Mouse (Mus musculus) CH12.LX (cell line): ENCODE measurements at regions not wholly inside any gene's neighbourhood (a gene's known extent, or its start where the extent isn't known, plus 50 kb on each side); places are given as distances from the start of the nearest gene placed in this dataset.
"Not testable (repeated sequence)": the region's sequence is repeated elsewhere in the genome, so short reads cannot be mapped to it uniquely, and the experiment has no call there.

ENCODE experiments used
- DNase-seq: peaks from one replicate; pipeline ENCODE4 v3.0.0-alpha.2; 2013; ENCODE audit errors: extremely low read depth
- H3K27ac ChIP-seq: 2 replicates; pipeline ENCODE4 v1.5.1; 2012; ENCODE audit warnings: low read depth, mild to moderate bottlenecking, control low read depth, moderate library complexity; ENCODE audit not compliant: insufficient read depth
- H3K27me3 ChIP-seq: replicated peaks from 2 replicates; pipeline ENCODE3; 2012; ENCODE audit warnings: inconsistent platforms
- H3K36me3 ChIP-seq, 2 experiments: replicated peaks in 1 of 2; 2 replicates each; pipeline versions ENCODE3 to v1.6.1; 2012; ENCODE audit warnings: inconsistent platforms in 1 of 2, low read length in 1 of 2, mild to moderate bottlenecking in 1 of 2, mixed read lengths in 1 of 2, moderate library complexity in 1 of 2; ENCODE audit not compliant: control insufficient read depth in 1 of 2, insufficient read depth in 1 of 2
- H3K4me1 ChIP-seq, 2 experiments: 2 replicates each; pipeline ENCODE4 v1.6.1; 2012; ENCODE audit warnings: inconsistent platforms in 1 of 2, moderate library complexity in 1 of 2; ENCODE audit not compliant: insufficient read depth in 2 of 2, control insufficient read depth in 1 of 2
- H3K4me2 ChIP-seq: 2 replicates; pipeline ENCODE4 v1.6.1; 2012; ENCODE audit warnings: low read depth, mild to moderate bottlenecking, control low read depth; ENCODE audit not compliant: poor library complexity, insufficient read depth, severe bottlenecking
- H3K4me3 ChIP-seq, 3 experiments: fragments of 150-350 bp in 1 of 3; sonication (generic) in 1 of 3; replicated peaks in 1 of 3; 2 replicates each; pipeline versions ENCODE3 to v1.5.1; 2011 to 2012; ENCODE audit warnings: low read depth in 2 of 3, low read length in 2 of 3, mild to moderate bottlenecking in 2 of 3, moderate library complexity in 2 of 3, control low read depth in 1 of 3, improper control_type of control experiment in 1 of 3, inconsistent platforms in 1 of 3, mixed read lengths in 1 of 3; ENCODE audit not compliant: poor library complexity in 1 of 3
- H3K79me2 ChIP-seq: replicated peaks from 2 replicates; pipeline ENCODE4 v1.6.1; 2012; ENCODE audit warnings: mild to moderate bottlenecking, moderate library complexity; ENCODE audit not compliant: control insufficient read depth, poor library complexity, insufficient read depth, severe bottlenecking; ENCODE audit errors: extremely low read depth
- H3K9ac ChIP-seq: 2 replicates; pipeline ENCODE4 v1.6.1; 2012; ENCODE audit warnings: low read depth, mild to moderate bottlenecking, control low read depth, moderate library complexity; ENCODE audit not compliant: insufficient read depth
- H3K9me3 ChIP-seq: replicated peaks from 2 replicates; pipeline ENCODE3; 2012; ENCODE audit warnings: low read length, inconsistent platforms, mixed read lengths
- CHD2 ChIP-seq: IDR thresholded peaks from 2 replicates; pipeline ENCODE4 v1.6.1; 2011; ENCODE audit warnings: low read length, improper control_type of control experiment
- CTCF ChIP-seq, 2 experiments: IDR thresholded peaks in 1 of 2; conservative IDR thresholded peaks in 1 of 2; 2 replicates each; pipeline ENCODE4 v1.5.1; 2011 to 2012; ENCODE audit warnings: low read depth in 2 of 2, low read length in 2 of 2, improper control_type of control experiment in 1 of 2, inconsistent platforms in 1 of 2, mild to moderate bottlenecking in 1 of 2, moderate library complexity in 1 of 2
- ELF1 ChIP-seq: IDR thresholded peaks from 2 replicates; pipeline ENCODE4 v1.6.1; 2014; ENCODE audit warnings: low read depth, mild to moderate bottlenecking, inconsistent platforms, low read length, improper control_type of control experiment
- EP300 ChIP-seq: IDR thresholded peaks from 2 replicates; pipeline ENCODE4 v1.6.1; 2011; ENCODE audit warnings: low read length, improper control_type of control experiment
- GABPA ChIP-seq: IDR thresholded peaks from 2 replicates; pipeline ENCODE4 v1.6.1; 2012; ENCODE audit warnings: low read depth, low read length, improper control_type of control experiment, inconsistent platforms; ENCODE audit not compliant: insufficient replicate concordance
- MAFK ChIP-seq: IDR thresholded peaks from 2 replicates; pipeline ENCODE4 v1.6.1; 2011; ENCODE audit warnings: low read length, improper control_type of control experiment; ENCODE audit not compliant: insufficient replicate concordance
- MEF2A ChIP-seq: IDR thresholded peaks from 2 replicates; pipeline ENCODE4 v1.6.1; 2014; ENCODE audit warnings: low read depth, mild to moderate bottlenecking, inconsistent platforms, low read length, improper control_type of control experiment, borderline replicate concordance
- MYC ChIP-seq: IDR thresholded peaks from 2 replicates; pipeline ENCODE4 v1.6.1; 2011; ENCODE audit warnings: low read depth, mild to moderate bottlenecking, improper control_type of control experiment, low read length
- POLR2AphosphoS2 ChIP-seq: IDR thresholded peaks from 2 replicates; pipeline ENCODE4 v1.6.1; 2011; ENCODE audit warnings: low read depth, low read length, improper control_type of control experiment
- RAD21 ChIP-seq: IDR thresholded peaks from 2 replicates; pipeline ENCODE4 v1.6.1; 2011; ENCODE audit warnings: low read depth, mild to moderate bottlenecking, low read length, improper control_type of control experiment, moderate library complexity
- TBP ChIP-seq: conservative IDR thresholded peaks from 2 replicates; pipeline ENCODE4 v1.6.1; 2011; ENCODE audit warnings: low read depth, low read length, improper control_type of control experiment
- USF2 ChIP-seq: conservative IDR thresholded peaks from 2 replicates; pipeline ENCODE4 v1.6.1; 2011; ENCODE audit warnings: low read depth, low read length, improper control_type of control experiment
- ZNF384 ChIP-seq: IDR thresholded peaks from 2 replicates; pipeline ENCODE4 v1.6.1; 2012; ENCODE audit warnings: low read depth, low read length, improper control_type of control experiment, inconsistent platforms
- dilution Hi-C: fragments of 300-500 bp; cut with MboI; formaldehyde crosslinking; loops from 2 replicates; pipeline ENCODE4 v1.14.3; 2020; ENCODE audit warnings: low sequenced_read_pairs; ENCODE audit not compliant: extremely low pct_unique_long_range_greater_than_20kb, extremely low pct_ligation_motif_present
- in situ Hi-C: fragments of 300-500 bp; cut with MboI; formaldehyde crosslinking; loops from 3 replicates; pipeline ENCODE4 v1.14.3; 2019; ENCODE audit warnings: low sequenced_read_pairs, low pct_ligation_motif_present, low pct_unique_long_range_greater_than_20kb, mixed read lengths

DNA sequence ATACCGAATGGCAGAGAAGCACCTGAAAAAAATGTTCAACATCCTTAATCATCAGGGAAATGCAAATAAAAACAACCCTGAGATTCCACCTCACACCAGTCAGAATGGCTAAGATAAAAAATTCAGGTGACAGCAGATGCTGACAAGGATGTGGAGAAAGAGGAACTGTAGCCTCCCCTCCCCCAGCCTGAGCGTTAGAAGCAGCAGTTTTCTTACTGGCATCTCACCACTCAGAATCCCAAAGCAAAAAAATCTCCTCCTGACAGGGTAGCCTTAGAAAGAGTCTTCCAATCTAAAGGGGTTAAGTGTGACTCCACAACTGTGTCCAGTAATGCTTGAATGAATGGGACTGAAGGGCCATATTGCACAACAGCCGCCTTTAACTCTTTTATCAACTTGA is 819.9 kb upstream of the Gm8797 start:
- in situ Hi-C loops, H3K9ac ChIP-seq, H3K9me3 ChIP-seq, H3K27ac ChIP-seq, H3K4me3 ChIP-seq, H3K27me3 ChIP-seq, H3K36me3 ChIP-seq, H3K79me2 ChIP-seq, H3K4me2 ChIP-seq, H3K4me1 ChIP-seq, dilution Hi-C loops: not testable (repeated sequence)
- DNase-seq, result peak; percentile 77
- TF ChIP-seq EP300, result peak; percentile 44; the same call in 1 of the 2 replicates
- peak; percentile 31; the same call in 1 of the 2 replicates for TF ChIP-seq CHD2

DNA sequence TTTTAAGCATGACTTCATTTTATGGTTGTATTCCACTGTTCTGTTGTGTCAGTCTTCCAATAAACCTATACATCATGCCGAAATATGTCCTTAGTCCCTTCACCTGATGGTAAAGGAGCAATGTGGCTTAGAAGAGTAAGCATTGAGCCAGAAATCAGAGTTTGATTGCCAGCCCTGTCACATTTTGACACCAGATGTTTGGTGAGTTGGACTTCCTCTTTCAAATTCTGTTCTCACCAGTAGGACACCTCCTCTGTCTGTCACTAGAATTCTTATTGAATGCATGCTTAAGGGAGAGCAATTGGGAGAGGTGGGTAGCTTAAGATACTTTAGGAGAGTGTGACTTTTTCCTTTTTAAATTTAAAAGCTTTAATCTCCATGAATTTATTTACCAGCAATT is 779.1 kb upstream of the Gm8797 start:
- TF ChIP-seq MYC, result no peak
- no peak for TF ChIP-seq MEF2A
- TF ChIP-seq POLR2AphosphoS2, result no peak
- TF ChIP-seq USF2, result no peak
- no peak for TF ChIP-seq TBP
- TF ChIP-seq EP300, result 0 out of 2 replicates have a peak, but pooled peaks have one; percentile 20
- peak; percentile 2 for TF ChIP-seq RAD21
- peak; percentile 53 for DNase-seq
- Histone ChIP-seq H3K9ac (no peak overlapping the region), H3K9me3 (no peaks in the 10 kb centered on the region), H3K27me3 (no peaks in the 10 kb centered on the region), H3K79me2 (no peaks in the 10 kb centered on the region), H3K4me3 (no peak overlapping the region), H3K4me1 (peaks cover 0 to 24% of the 10 kb centered on the region in 2 experiments; a peak in 2 of 4 replicates), H3K36me3 (no peaks in the 10 kb centered on the region), H3K4me2 (no peak overlapping the region), H3K27ac (no peak overlapping the region)
- in situ Hi-C loops (no loop called here), dilution Hi-C loops (no loop called here)

DNA sequence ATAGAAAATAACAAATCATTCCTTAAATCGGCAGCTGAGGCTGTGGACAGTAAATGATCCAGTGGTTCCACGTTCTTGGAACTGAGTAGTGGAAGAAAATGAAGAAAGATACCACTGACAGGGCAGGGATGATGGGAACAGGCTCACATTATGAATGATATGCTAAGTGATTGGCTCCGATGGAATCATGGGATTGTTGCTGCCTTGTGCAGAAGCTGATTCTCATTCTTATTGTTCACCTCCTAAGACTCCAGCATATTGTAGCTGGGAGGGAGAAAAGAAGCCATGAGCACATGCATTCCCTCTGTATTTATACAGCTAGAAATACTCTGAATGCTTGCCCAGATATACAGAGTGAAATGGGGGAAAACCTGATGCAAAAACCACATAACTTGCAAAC is 777.3 kb upstream of the Gm8797 start:
- H3K4me2 ChIP-seq, result no peak overlapping the region
- H3K4me1 ChIP-seq, result peaks cover 0 to 24% of the 10 kb centered on the region in 2 experiments; a peak in 2 of 4 replicates
- H3K27ac ChIP-seq, result no peak overlapping the region
- H3K36me3 ChIP-seq, result no peaks in the 10 kb centered on the region
- no peak for DNase-seq
- in situ Hi-C loops (no loop called here), dilution Hi-C loops (no loop called here)
- H3K79me2 ChIP-seq, result no peaks in the 10 kb centered on the region
- H3K27me3 ChIP-seq, result no peaks in the 10 kb centered on the region
- no peak overlapping the region for H3K9ac ChIP-seq
- no peaks in the 10 kb centered on the region for H3K9me3 ChIP-seq
- TF ChIP-seq CHD2 (no peak), CTCF (conservative IDR thresholded peaks at IDR 0.05 in 1 of 2, IDR thresholded peaks at IDR 0.05 in 1 of 2; ENCODE audit: low read depth in 2 of 2, low read length in 2 of 2) (no peak), GABPA (no peak), ZNF384 (no peak), ELF1 (no peak), MAFK (no peak)
- H3K4me3 ChIP-seq, result no peak overlapping the region
